Comparison of ENCODE assay signal across 20 mouse cellular contexts in the genomic region with DNA sequence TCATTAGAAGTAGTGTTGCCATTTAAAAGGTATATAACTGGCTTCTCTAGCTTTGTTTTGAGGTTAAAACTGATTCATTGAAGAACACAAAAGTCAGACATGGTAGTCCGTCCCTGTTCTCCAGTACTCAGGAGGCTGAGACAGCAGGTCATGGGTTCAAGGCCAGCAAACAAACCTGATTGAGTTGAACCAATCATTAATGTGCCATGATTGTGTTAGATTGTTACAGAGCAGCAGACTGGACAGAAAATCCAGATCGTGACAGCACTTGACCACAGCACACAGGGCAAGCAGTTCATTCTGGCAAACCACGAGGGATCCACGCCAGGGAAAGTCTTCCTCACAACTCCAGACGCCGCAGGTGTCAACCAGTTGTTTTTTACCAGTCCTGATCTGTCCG. TPM values are rescaled to one million over a fixed set of nuclear protein-coding genes. Genes with fewer than 3 reads are reported as not detected.
DNase-seq lines count a peak whose midpoint lies in the region; ATAC-seq and TF ChIP-seq lines count a peak whose summit lies in the region.
"Had no signal": no experiment of that assay in that cellular context is flagged by ENCODE, and none has a peak within 500 bp of the region (broad histone marks: within the 10 kb centered on the region; RNA-seq: fewer than 3 reads in every experiment).

No protein-coding gene starts in this region.

- 45% methylated on average over 7 of the region's 7 CpGs for WGBS in liver, adult 2 months
- WGBS in midbrain, embryonic 11.5 days = 95% methylated on average over 7 of the region's 7 CpGs
- WGBS in midbrain, embryonic 15.5 days = 94% methylated on average over 7 of the region's 7 CpGs

- H3K36me3 ChIP-seq in liver, adult 2 months (ENCODE audit: control insufficient read depth, insufficient read depth, low read length) = peaks cover 31% of the 10 kb centered on the region
- H3K36me3 ChIP-seq in midbrain, embryonic 11.5 days (ENCODE audit: control insufficient read depth, insufficient read depth, low read length) = peaks cover 3% of the 10 kb centered on the region
- peaks cover 33% of the 10 kb centered on the region; the same call in 1 of the 2 replicates for H3K36me3 ChIP-seq in midbrain, embryonic 15.5 days (replicated peaks)

- peaks cover 20% of the 10 kb centered on the region for H3K4me1 ChIP-seq in liver, adult 2 months (ENCODE audit: control insufficient read depth, insufficient read depth, low read length)
- H3K4me1 ChIP-seq in midbrain, embryonic 11.5 days (ENCODE audit: control insufficient read depth, insufficient read depth, low read length) = no peaks in the 10 kb centered on the region
- H3K4me1 ChIP-seq in midbrain, embryonic 15.5 days = no peaks in the 10 kb centered on the region

- H3K4me2 ChIP-seq in midbrain, embryonic 11.5 days = no peak overlapping the region
- no peak overlapping the region for H3K4me2 ChIP-seq in midbrain, embryonic 15.5 days

- DNase-seq in liver, adult 2 months (ENCODE audit: extremely low read depth, low read depth, low spot score) = peak; percentile 97
- no peak for DNase-seq in liver
- peak; percentile 6 for DNase-seq in midbrain, embryonic 11.5 days (ENCODE audit: low spot score, missing footprints)
- peak; percentile 28 for DNase-seq in testis, postnatal 10 days (ENCODE audit: low spot score)
- DNase-seq in testis, postnatal 14 days (ENCODE audit: low spot score) = no peak
- DNase-seq: adrenal gland, adult 8-10 months; adrenal gland, postnatal 10 days; adrenal gland, postnatal 14 days; adrenal gland, postnatal 25 days; adrenal gland, postnatal 36 days; B cell, adult 2 months; cerebellum, adult 11 months; cerebellum, adult 11-12 months; cerebellum, adult 18-20 months had no signal

- ATAC-seq in midbrain, embryonic 11.5 days (ENCODE audit: low FRiP score) = no peak
- no peak for ATAC-seq in midbrain, embryonic 15.5 days (replicated peaks)
- ATAC-seq: activated CD4-positive, CD25-positive, alpha-beta regulatory T cell, adult 4 months; CD4-positive, CD25-positive, alpha-beta regulatory T cell, adult 4 months; Patski had no signal

- H3K9me3 ChIP-seq in midbrain, embryonic 11.5 days (ENCODE audit: control insufficient read depth, low read length) = no peaks in the 10 kb centered on the region
- H3K9me3 ChIP-seq in midbrain, embryonic 15.5 days = no peaks in the 10 kb centered on the region
- H3K9me3 ChIP-seq: G1E had no signal

- no peaks in the 10 kb centered on the region for H3K27me3 ChIP-seq in liver, adult 2 months (ENCODE audit: control insufficient read depth, insufficient read depth, low read length)
- H3K27me3 ChIP-seq in midbrain, embryonic 11.5 days (ENCODE audit: control insufficient read depth, insufficient read depth, low read length) = no peaks in the 10 kb centered on the region
- no peaks in the 10 kb centered on the region for H3K27me3 ChIP-seq in midbrain, embryonic 15.5 days (replicated peaks)
- H3K27me3 ChIP-seq: CH12.LX, Patski had no signal

- H3K79me2 ChIP-seq in liver, adult 2 months (ENCODE audit: control insufficient read depth, insufficient read depth, low read length) = peaks cover 8% of the 10 kb centered on the region; the same call in 1 of the 2 replicates

- TF ChIP-seq CTCF in liver, adult 2 months (IDR thresholded peaks at IDR 0.05; ENCODE audit: low read depth, low read length) = no peak

- TF ChIP-seq POLR2A in liver, adult 2 months (IDR thresholded peaks at IDR 0.05; ENCODE audit: extremely low read depth, insufficient read depth, low read length) = no peak

- peak overlapping the region; percentile 7; the same call in 1 of the 2 replicates for H3K9ac ChIP-seq in liver, adult 2 months (ENCODE audit: low read depth, low read length)
- H3K9ac ChIP-seq in midbrain, embryonic 11.5 days (ENCODE audit: low read length) = no peak overlapping the region
- no peak overlapping the region for H3K9ac ChIP-seq in midbrain, embryonic 15.5 days

- peak overlapping the region; percentile 39; the same call in 1 of the 2 replicates for H3K4me3 ChIP-seq in liver, adult 2 months (ENCODE audit: insufficient read depth, low read depth, low read length)
- H3K4me3 ChIP-seq in midbrain, embryonic 11.5 days (ENCODE audit: low read depth, low read length) = no peak overlapping the region
- no peak overlapping the region for H3K4me3 ChIP-seq in midbrain, embryonic 15.5 days

- H3K27ac ChIP-seq in liver, adult 2 months (replicated peaks; ENCODE audit: insufficient read depth, low read depth, low read length) = peak overlapping the region; percentile 62
- no peak overlapping the region for H3K27ac ChIP-seq in midbrain, embryonic 11.5 days (ENCODE audit: low read depth, low read length)
- H3K27ac ChIP-seq in midbrain, embryonic 15.5 days = no peak overlapping the region

RNA-seq across cellular contexts. Expression of a gene that starts 14.2 kb away (rescaled TPM):
- total RNA-seq in liver, adult 2 months (2014; rRNA removed) = 6.4 and 8.3 TPM in 2 replicates
- 3.4 and 3.7 TPM in 2 replicates for polyA plus RNA-seq in liver, adult 2 months (2012; rRNA removed)
- 10.8 and 12.2 TPM in 2 replicates for polyA plus RNA-seq in midbrain, embryonic 11.5 days (2014; fragmentation: Nextera tagmentation; extraction: Ambion mirVana)
- polyA plus RNA-seq in midbrain, embryonic 15.5 days (2015; fragmentation: Nextera tagmentation; extraction: Ambion mirVana) = 8.0 and 8.2 TPM in 2 replicates

RNA-seq across cellular contexts. Expression of a gene that starts 36.5 kb away (rescaled TPM):
- 205 and 237 TPM in 2 replicates for total RNA-seq in liver, adult 2 months (2014; rRNA removed)
- polyA plus RNA-seq in liver, adult 2 months (2012; rRNA removed) = 74.6 and 83.6 TPM in 2 replicates
- polyA plus RNA-seq in midbrain, embryonic 11.5 days (2014; fragmentation: Nextera tagmentation; extraction: Ambion mirVana) = 520 and 528 TPM in 2 replicates
- polyA plus RNA-seq in midbrain, embryonic 15.5 days (2015; fragmentation: Nextera tagmentation; extraction: Ambion mirVana) = 289 and 304 TPM in 2 replicates

Comparison
In these comparisons a context has a peak if more than half of its experiments do, and no peak if none do; other contexts are left out.
1. DNase-seq: peak in liver, adult 2 months (single experiment), midbrain, embryonic 11.5 days (single experiment) and testis, postnatal 10 days (single experiment); none in liver (single experiment) and testis, postnatal 14 days (single experiment).